Mouse (Mus musculus) forebrain, embryonic 11.5 days (tissue): ENCODE data around the gene Tmem132d. TPM values are rescaled to one million over a fixed set of nuclear protein-coding genes. Genes with fewer than 3 reads are reported as not detected.
A peak's percentile ranks its signal among the peaks of the same experiment; 100 is the strongest.

ENCODE experiments used
- ATAC-seq: fragments of 200-750 bp; cut with Nextera tagmentation; replicated peaks from 2 replicates; pipeline ENCODE4 v1.8.0; 2017; ENCODE audit warnings: moderate TSS enrichment; ENCODE audit not compliant: low FRiP score
- DNase-seq: peaks from one replicate; pipeline ENCODE4 v3.0.0-alpha.2; 2017; ENCODE audit warnings: low spot score
- H3K27ac ChIP-seq: fragments of 300-500 bp; sonication (generic); 2 replicates; pipeline ENCODE4 v1.5.1; 2014; ENCODE audit warnings: low read depth, low read length
- H3K27me3 ChIP-seq: fragments of 300-500 bp; sonication (generic); 2 replicates; pipeline ENCODE4 v1.6.1; 2014; ENCODE audit warnings: mild to moderate bottlenecking, low read length, mixed read lengths; ENCODE audit not compliant: control insufficient read depth, insufficient read depth
- H3K36me3 ChIP-seq: fragments of 300-500 bp; sonication (generic); 2 replicates; pipeline ENCODE4 v1.6.1; 2014; ENCODE audit warnings: mild to moderate bottlenecking, low read length, moderate library complexity, mixed read lengths; ENCODE audit not compliant: control insufficient read depth, insufficient read depth
- H3K4me1 ChIP-seq: fragments of 300-500 bp; sonication (generic); replicated peaks from 2 replicates; pipeline ENCODE4 v1.6.1; 2014; ENCODE audit warnings: low read length, mixed read lengths; ENCODE audit not compliant: control insufficient read depth, insufficient read depth
- H3K4me2 ChIP-seq: fragments of 300-500 bp; sonication (generic); 2 replicates; pipeline ENCODE4 v1.6.1; 2014; ENCODE audit warnings: low read depth, mild to moderate bottlenecking, low read length, moderate library complexity, mixed read lengths; ENCODE audit not compliant: severe bottlenecking
- H3K4me3 ChIP-seq: fragments of 300-500 bp; sonication (generic); 2 replicates; pipeline ENCODE4 v1.5.1; 2014; ENCODE audit warnings: low read depth, low read length
- H3K9ac ChIP-seq: fragments of 300-500 bp; sonication (generic); 2 replicates; pipeline ENCODE4 v1.6.1; 2014; ENCODE audit warnings: low read length
- H3K9me3 ChIP-seq: fragments of 300-500 bp; sonication (generic); 2 replicates; pipeline ENCODE4 v1.6.1; 2016; ENCODE audit warnings: low read length, mixed read lengths; ENCODE audit not compliant: control insufficient read depth
- WGBS: fragments of 180-500 bp; shearing (Covaris S2); extraction: QIAGEN DNeasy Blood & Tissue Kit; methylation state at CpG from one replicate; pipeline ENCODE4 v1.1.7; 2014; 5-methylcytosine and 5-hydroxymethylcytosine counted together
- polyA plus RNA-seq: library from polyadenylated mRNA; unstranded; fragments of >200 nt; fragmentation: Nextera tagmentation; extraction: Ambion mirVana; gene quantifications from 2 replicates; pipeline ENCODE4 v1.2.1, GENCODE M21; 2014

Tmem132d gene
- polyA plus RNA-seq, 1 experiment from 2014 or later = 0.56 TPM

DNA sequence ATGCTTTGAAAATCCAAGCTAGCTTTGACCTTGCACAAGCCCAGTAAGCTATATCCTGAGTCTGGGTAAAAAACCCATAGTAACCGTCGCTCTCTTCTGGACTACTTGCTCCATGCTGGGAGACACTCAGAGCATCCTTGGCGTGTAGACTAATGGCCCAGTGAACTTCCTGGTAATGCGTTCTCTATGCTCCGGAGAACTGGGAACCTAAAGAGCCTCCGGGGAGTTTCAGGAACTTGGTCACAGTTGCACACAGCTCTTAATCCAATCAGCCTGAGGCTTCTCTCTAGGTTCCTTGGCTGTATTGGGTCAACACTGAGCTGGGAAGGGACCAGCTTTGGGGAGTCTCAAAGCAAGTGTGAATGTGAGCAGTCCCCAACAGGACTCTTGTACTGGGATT is 12.0 kb upstream of the Tmem132d start:
- Histone ChIP-seq H3K9ac (no peak overlapping the region), H3K27me3 (peaks cover 21% of the 10 kb centered on the region), H3K4me1 (0 out of 2 replicates have a peak, but pooled peaks cover 2% of the 10 kb centered on the region), H3K9me3 (no peaks in the 10 kb centered on the region), H3K36me3 (no peaks in the 10 kb centered on the region), H3K4me3 (no peak overlapping the region), H3K27ac (no peak overlapping the region), H3K4me2 (no peak overlapping the region)
- 20% methylated on average over 6 of the region's 6 CpGs for WGBS
- no peak; the same call in 1 of the 2 replicates for ATAC-seq
- DNase-seq = no peak

DNA sequence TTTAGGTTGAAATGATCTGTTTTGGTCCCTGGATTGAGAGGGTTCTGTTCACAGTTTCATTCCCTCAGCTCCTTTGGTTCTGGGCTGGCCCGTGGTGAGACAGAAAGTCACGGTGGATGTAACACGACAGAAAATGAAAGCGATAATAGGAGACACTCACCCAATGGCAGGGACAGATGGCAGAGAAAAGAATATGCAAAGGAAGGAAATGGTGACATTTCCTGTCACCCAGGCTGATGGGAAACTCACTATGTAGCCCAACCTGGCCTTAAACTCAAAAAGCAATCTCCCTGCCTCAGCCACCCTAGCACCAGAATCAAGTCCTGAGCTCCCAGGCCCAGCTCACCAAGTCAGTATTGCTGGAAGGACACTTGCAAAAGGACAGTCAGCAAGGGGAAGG is 11.0 kb upstream of the Tmem132d start:
- Histone ChIP-seq H3K27me3 (peaks cover 21% of the 10 kb centered on the region), H3K4me1 (0 out of 2 replicates have a peak, but pooled peaks cover 2% of the 10 kb centered on the region), H3K36me3 (no peaks in the 10 kb centered on the region), H3K9me3 (no peaks in the 10 kb centered on the region), H3K4me3 (0 out of 2 replicates have a peak overlapping the region, but pooled peaks have one; percentile 14), H3K9ac (no peak overlapping the region), H3K27ac (no peak overlapping the region), H3K4me2 (peak overlapping the region; percentile 41)
- WGBS = 38% methylated on average over 4 of the region's 4 CpGs
- DNase-seq (no peak), ATAC-seq (no peak)

- ATAC-seq (no peak), DNase-seq (no peak)
- peaks cover 21% of the 10 kb centered on the region for H3K27me3 ChIP-seq
- H3K9ac ChIP-seq = no peak overlapping the region
- no peak overlapping the region for H3K27ac ChIP-seq
- no peak overlapping the region for H3K4me2 ChIP-seq
- 0 out of 2 replicates have a peak, but pooled peaks cover 2% of the 10 kb centered on the region for H3K4me1 ChIP-seq
- H3K36me3 ChIP-seq = no peaks in the 10 kb centered on the region
- WGBS = 5% methylated on average over 5 of the region's 5 CpGs
- no peak overlapping the region for H3K4me3 ChIP-seq
- H3K9me3 ChIP-seq = no peaks in the 10 kb centered on the region
These were observed 8.2 kb upstream of the Tmem132d start for GRCm38 (mm10) chr5:128441121-128441520.

DNA sequence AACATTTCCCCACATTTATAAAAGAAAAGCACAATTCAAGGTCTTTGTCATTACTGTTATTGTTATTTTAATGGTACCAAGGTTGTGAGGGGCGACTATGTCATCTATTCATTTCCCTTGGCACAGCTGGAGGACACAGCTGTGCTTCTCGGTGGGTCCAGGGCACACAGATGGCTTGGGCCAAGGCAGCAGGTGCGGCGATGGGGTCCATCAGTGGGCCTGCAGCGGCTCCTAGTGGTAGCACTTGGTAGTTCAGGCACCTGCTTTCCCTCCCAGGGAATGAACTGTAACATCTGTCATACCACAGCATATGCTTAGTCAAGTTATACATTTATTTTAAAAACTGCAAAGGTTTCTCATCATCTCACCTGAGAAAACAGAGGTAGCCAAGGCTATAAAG is 7.0 kb upstream of the Tmem132d start:
- Histone ChIP-seq H3K4me2 (no peak overlapping the region), H3K36me3 (no peaks in the 10 kb centered on the region), H3K27me3 (peaks cover 15% of the 10 kb centered on the region), H3K4me1 (0 out of 2 replicates have a peak, but pooled peaks cover 2% of the 10 kb centered on the region), H3K27ac (no peak overlapping the region), H3K4me3 (no peak overlapping the region), H3K9me3 (no peaks in the 10 kb centered on the region), H3K9ac (no peak overlapping the region)
- ATAC-seq = peak; percentile 63
- DNase-seq = peak; percentile 88
- WGBS = 1% methylated on average over 5 of the region's 5 CpGs

DNA sequence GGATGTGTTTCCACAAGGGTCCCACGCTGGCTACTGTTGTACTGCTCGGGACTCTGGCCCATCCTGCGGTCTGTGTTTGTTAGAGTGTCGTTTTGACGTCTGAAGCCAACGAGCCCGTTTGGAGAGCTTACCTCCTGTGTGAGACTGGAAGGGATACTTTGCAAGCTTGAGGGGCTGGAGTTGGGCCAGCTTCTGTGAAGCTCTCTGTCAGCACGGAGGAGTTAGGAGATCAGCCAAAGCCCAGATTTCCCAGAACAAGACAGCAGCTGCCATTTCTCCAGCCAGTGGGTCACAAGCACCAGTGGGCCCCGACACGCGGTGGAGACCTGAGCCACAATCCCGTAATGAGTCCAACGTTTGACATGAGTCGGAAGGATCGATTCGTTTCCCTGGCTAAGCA is 5.2 kb upstream of the Tmem132d start:
- H3K4me1 ChIP-seq = no peaks in the 10 kb centered on the region
- H3K27me3 ChIP-seq = peaks cover 18% of the 10 kb centered on the region
- H3K9me3 ChIP-seq = no peaks in the 10 kb centered on the region
- ATAC-seq = no peak
- no peaks in the 10 kb centered on the region for H3K36me3 ChIP-seq
- H3K27ac ChIP-seq = no peak overlapping the region
- 79% methylated on average over 16 of the region's 16 CpGs for WGBS
- no peak overlapping the region for H3K9ac ChIP-seq
- H3K4me3 ChIP-seq = no peak overlapping the region
- no peak for DNase-seq
- no peak overlapping the region for H3K4me2 ChIP-seq

DNA sequence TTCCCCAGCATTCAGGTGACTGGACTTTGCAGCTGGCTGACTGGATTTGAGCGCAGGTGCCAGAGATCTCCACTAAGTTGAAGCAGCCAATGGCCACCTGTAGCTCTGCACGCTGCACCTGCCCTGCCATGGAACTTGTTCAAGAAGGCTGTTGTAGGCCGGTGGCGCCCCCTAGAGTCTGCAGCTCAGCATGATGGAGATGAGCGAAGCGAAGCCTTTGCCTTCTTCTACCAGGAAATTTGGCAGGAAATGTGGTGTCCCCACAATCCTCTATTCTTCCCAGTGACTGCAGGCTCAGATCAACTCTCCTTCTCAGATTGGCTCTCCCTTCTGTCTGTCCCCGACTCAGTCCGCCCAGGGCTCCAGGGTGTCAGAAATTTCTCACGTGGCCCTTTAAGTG is 4.0 kb upstream of the Tmem132d start:
- DNase-seq (peak; percentile 82), ATAC-seq (no peak)
- no peak overlapping the region for H3K9ac ChIP-seq
- no peak overlapping the region for H3K4me2 ChIP-seq
- no peaks in the 10 kb centered on the region for H3K9me3 ChIP-seq
- no peaks in the 10 kb centered on the region for H3K36me3 ChIP-seq
- peaks cover 25% of the 10 kb centered on the region for H3K27me3 ChIP-seq
- H3K4me3 ChIP-seq = no peak overlapping the region
- H3K4me1 ChIP-seq = no peaks in the 10 kb centered on the region
- 16% methylated on average over 9 of the region's 9 CpGs for WGBS
- no peak overlapping the region for H3K27ac ChIP-seq

DNA sequence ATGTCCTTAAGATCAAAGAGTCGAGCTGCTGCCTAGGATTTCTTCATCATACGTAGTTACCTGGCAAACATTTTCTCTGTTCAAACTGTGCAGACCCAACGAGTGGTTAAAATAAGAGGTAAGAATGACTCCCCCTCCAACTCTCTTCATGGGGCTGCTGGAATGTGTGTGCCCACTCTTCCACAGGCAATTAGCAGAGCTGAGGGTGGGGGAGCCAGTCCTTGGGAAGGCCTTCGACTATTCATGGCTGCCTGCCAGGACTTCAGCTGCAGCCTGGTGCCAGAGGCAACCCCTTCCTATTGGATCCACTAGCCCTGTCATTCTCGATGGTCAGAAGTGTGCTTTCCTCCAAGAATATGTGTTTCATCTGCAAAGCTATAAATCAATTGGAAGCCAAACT is 2.8 kb upstream of the Tmem132d start:
- H3K27ac ChIP-seq = no peak overlapping the region
- no peaks in the 10 kb centered on the region for H3K9me3 ChIP-seq
- no peak overlapping the region for H3K4me2 ChIP-seq
- DNase-seq (peak; percentile 54), ATAC-seq (no peak)
- no peak overlapping the region for H3K4me3 ChIP-seq
- H3K27me3 ChIP-seq = peaks cover 30% of the 10 kb centered on the region
- H3K36me3 ChIP-seq = no peaks in the 10 kb centered on the region
- no peaks in the 10 kb centered on the region for H3K4me1 ChIP-seq
- H3K9ac ChIP-seq = no peak overlapping the region
- WGBS = 71% methylated on average over 5 of the region's 5 CpGs

- Histone ChIP-seq H3K4me1 (no peaks in the 10 kb centered on the region), H3K27me3 (peaks cover 30% of the 10 kb centered on the region), H3K4me3 (no peak overlapping the region), H3K27ac (no peak overlapping the region), H3K9ac (no peak overlapping the region), H3K36me3 (no peaks in the 10 kb centered on the region), H3K4me2 (no peak overlapping the region), H3K9me3 (no peaks in the 10 kb centered on the region)
- WGBS = 32% methylated on average over 9 of the region's 9 CpGs
- DNase-seq (no peak), ATAC-seq (no peak)
These were observed 909 bp upstream of the Tmem132d start for GRCm38 (mm10) chr5:128433786-128434185.

DNA sequence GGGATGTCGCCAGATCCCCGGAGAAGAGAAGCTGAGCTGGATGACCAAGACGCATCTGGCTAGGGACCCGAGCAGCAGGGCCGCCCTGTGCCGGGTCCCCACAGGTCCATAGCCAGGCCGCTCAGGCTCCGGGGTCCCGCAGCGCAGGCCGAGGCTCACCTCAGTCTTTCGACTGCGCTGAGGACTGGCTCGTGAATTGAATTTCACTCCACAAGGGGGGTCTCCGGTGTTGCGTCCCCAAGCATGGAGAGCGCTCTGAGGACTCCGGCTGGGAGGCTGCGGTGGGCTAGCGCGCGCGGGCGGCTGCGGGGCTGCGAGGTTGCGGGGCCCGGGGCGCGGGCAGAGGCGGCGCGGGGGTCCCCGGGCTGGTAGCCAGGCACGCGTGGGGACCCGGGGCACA is 455 bp downstream of the Tmem132d start:
- Histone ChIP-seq H3K4me3 (peak overlapping the region; percentile 47), H3K4me1 (no peaks in the 10 kb centered on the region), H3K36me3 (no peaks in the 10 kb centered on the region), H3K9ac (peak overlapping the region; percentile 41; the same call in 1 of the 2 replicates), H3K27me3 (peaks cover 30% of the 10 kb centered on the region), H3K27ac (no peak overlapping the region), H3K4me2 (peak overlapping the region; percentile 66), H3K9me3 (no peaks in the 10 kb centered on the region)
- ATAC-seq = peak; percentile 17; the same call in 1 of the 2 replicates
- 1% methylated on average over 28 of the region's 37 CpGs for WGBS
- peak; percentile 51 for DNase-seq
